Mouse (Mus musculus): ENCODE results near the gene Hcrtr1.

DNA sequence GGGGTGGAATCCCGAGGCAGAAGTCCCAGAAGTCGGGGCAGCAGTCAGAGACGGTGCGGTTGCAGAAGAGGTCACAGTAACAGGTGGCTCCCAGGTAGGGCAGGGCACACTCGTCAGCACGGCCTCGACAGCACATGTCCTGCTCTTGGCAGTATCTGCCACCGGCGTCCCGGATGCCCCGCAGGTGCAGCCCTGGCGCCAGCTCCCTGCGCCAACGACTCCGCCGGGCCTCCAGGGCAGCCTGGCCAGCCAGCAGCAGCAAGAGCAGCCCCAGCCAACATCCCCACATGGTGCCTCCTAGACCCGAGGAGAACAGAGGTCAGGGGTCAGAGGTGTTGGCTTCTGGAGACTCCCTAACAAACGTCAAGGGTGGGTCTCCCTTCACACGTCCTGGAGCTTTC, 34.8 kb upstream of the Hcrtr1 start:
- TF ChIP-seq CHD2 (IDR thresholded peaks at IDR 0.05; ENCODE audit: low read depth, low read length), result no peak
- no peak for TF ChIP-seq ZC3H11A (IDR thresholded peaks at IDR 0.05; ENCODE audit: borderline replicate concordance, low read depth, low read length)
- TF ChIP-seq ZNF384 (IDR thresholded peaks at IDR 0.05; ENCODE audit: low read depth, low read length), result no peak
